Mouse (Mus musculus) cerebellum, adult (tissue): ENCODE measurements around the gene Ebf1.
A peak's percentile ranks its signal among the peaks of the same experiment; 100 is the strongest.

Source experiments
- ATAC-seq: cut with Nextera tagmentation; 2 replicates; pipeline ENCODE4 v1.9.2; 2017; ENCODE audit warnings: mild to moderate bottlenecking, moderate library complexity, mixed read lengths; ENCODE audit not compliant: insufficient number of reproducible peaks, low FRiP score, low TSS enrichment

Gene Ebf1

GRCm38 (mm10) chr11:44813534-44813933 lies 196.4 kb downstream of the Ebf1 start:
- ATAC-seq = no peak

GRCm38 (mm10) chr11:44814847-44815246 lies 197.7 kb downstream of the Ebf1 start:
- ATAC-seq = no peak

GRCm38 (mm10) chr11:44815991-44816390 lies 198.9 kb downstream of the Ebf1 start:
- ATAC-seq = no peak

GRCm38 (mm10) chr11:44822312-44822711 lies 205.2 kb downstream of the Ebf1 start:
- no peak for ATAC-seq

GRCm38 (mm10) chr11:44832227-44832939 lies 215.3 kb downstream of the Ebf1 start:
- ATAC-seq = no peak

- ATAC-seq = no peak
These were observed 215.8 kb downstream of the Ebf1 start for GRCm38 (mm10) chr11:44832940-44833254.

GRCm38 (mm10) chr11:44833351-44833996 lies 216.4 kb downstream of the Ebf1 start:
- no peak for ATAC-seq

- no peak for ATAC-seq
These were observed 218.0 kb downstream of the Ebf1 start for GRCm38 (mm10) chr11:44835166-44835565.

- ATAC-seq = no peak
These were observed 220.5 kb downstream of the Ebf1 start for GRCm38 (mm10) chr11:44837592-44837991.

GRCm38 (mm10) chr11:44841127-44842056 lies 224.3 kb downstream of the Ebf1 start:
- ATAC-seq = no peak

GRCm38 (mm10) chr11:44851874-44852273 lies 234.8 kb downstream of the Ebf1 start:
- no peak for ATAC-seq

GRCm38 (mm10) chr11:44852921-44853320 lies 235.8 kb downstream of the Ebf1 start:
- no peak for ATAC-seq

GRCm38 (mm10) chr11:44854496-44854895 lies 237.4 kb downstream of the Ebf1 start:
- ATAC-seq = no peak

GRCm38 (mm10) chr11:44861108-44861507 lies 244.0 kb downstream of the Ebf1 start:
- no peak for ATAC-seq

- ATAC-seq = no peak
These were observed 246.8 kb downstream of the Ebf1 start for GRCm38 (mm10) chr11:44863910-44864309.

GRCm38 (mm10) chr11:44866476-44867149 lies 249.5 kb downstream of the Ebf1 start:
- ATAC-seq = peak; percentile 78

- no peak for ATAC-seq
These were observed 250.3 kb downstream of the Ebf1 start for GRCm38 (mm10) chr11:44867433-44867832.

- ATAC-seq = no peak
These were observed 256.8 kb downstream of the Ebf1 start for GRCm38 (mm10) chr11:44873876-44874275.

- no peak for ATAC-seq
These were observed 258.1 kb downstream of the Ebf1 start for GRCm38 (mm10) chr11:44875171-44875570.

- no peak for ATAC-seq
These were observed 264.1 kb downstream of the Ebf1 start for GRCm38 (mm10) chr11:44881056-44881683.
